Mouse (Mus musculus) thymus, adult 2 months (tissue): Measurements from ENCODE around the gene Rapgefl1. TPM values are rescaled to one million over a fixed set of nuclear protein-coding genes. Genes with fewer than 3 reads are reported as not detected.

ENCODE experiments used
- DNase-seq: peaks from one replicate; pipeline ENCODE4 v3.0.0; 2021
- H3K27ac ChIP-seq: fragments of 200-500 bp; 2 replicates; pipeline ENCODE4 v1.5.1; 2012; ENCODE audit warnings: low read length, control low read depth; ENCODE audit not compliant: control insufficient read depth, insufficient read depth
- H3K27me3 ChIP-seq: fragments of 200-500 bp; 2 replicates; pipeline ENCODE4 v1.6.1; 2012; ENCODE audit warnings: mild to moderate bottlenecking, low read length, moderate library complexity, mixed read lengths; ENCODE audit not compliant: control insufficient read depth, insufficient read depth
- H3K36me3 ChIP-seq: fragments of 200-500 bp; 2 replicates; pipeline ENCODE4 v1.6.1; 2012; ENCODE audit warnings: mild to moderate bottlenecking, low read length, moderate library complexity; ENCODE audit not compliant: control insufficient read depth, insufficient read depth
- H3K4me1 ChIP-seq: fragments of 200-500 bp; replicated peaks from 2 replicates; pipeline ENCODE4 v1.6.1; 2012; ENCODE audit warnings: low read length; ENCODE audit not compliant: control insufficient read depth, insufficient read depth
- H3K4me3 ChIP-seq: fragments of 200-500 bp; 2 replicates; pipeline ENCODE4 v1.5.1; 2012; ENCODE audit warnings: mild to moderate bottlenecking, low read length, control low read depth, moderate library complexity; ENCODE audit not compliant: control insufficient read depth, insufficient read depth
- CTCF ChIP-seq: fragments of 200-500 bp; IDR thresholded peaks from 2 replicates; pipeline ENCODE4 v1.5.1; 2012; ENCODE audit warnings: mild to moderate bottlenecking, control low read depth, low read length, moderate library complexity, borderline replicate concordance; ENCODE audit not compliant: control insufficient read depth, poor library complexity, insufficient read depth; ENCODE audit errors: extremely low read depth
- POLR2A ChIP-seq: fragments of 200-500 bp; IDR thresholded peaks from 2 replicates; pipeline ENCODE4 v1.6.1; 2012; ENCODE audit warnings: mild to moderate bottlenecking, low read length, control low read depth, moderate library complexity; ENCODE audit not compliant: control insufficient read depth, poor library complexity, insufficient read depth; ENCODE audit errors: extremely low read depth
- WGBS: fragments of 180-500 bp; shearing (Covaris S2); methylation state at CpG from one replicate; pipeline ENCODE4 v1.1.7; 2018; 5-methylcytosine and 5-hydroxymethylcytosine counted together
- polyA plus RNA-seq: library from polyadenylated mRNA; depleted of rRNA; stranded (reverse); fragments of >200 nt; gene quantifications from 2 replicates; pipeline ENCODE4 v1.2.3, GENCODE M21; 2012; rRNA removed

Rapgefl1 gene
- polyA plus RNA-seq, 1 experiment = 8.5 TPM

- Histone ChIP-seq H3K36me3 (peaks cover 61% of the 10 kb centered on the region), H3K27ac (no peak overlapping the region), H3K4me3 (no peak overlapping the region), H3K27me3 (no peaks in the 10 kb centered on the region), H3K4me1 (no peaks in the 10 kb centered on the region)
- DNase-seq = no peak
- 93% methylated on average over 5 of the region's 5 CpGs for WGBS
- TF ChIP-seq CTCF (no peak), POLR2A (no peak)
Measured at GRCm38 (mm10) chr11:98892426-98892825, 55.8 kb downstream of the Rapgefl1 start.

DNA sequence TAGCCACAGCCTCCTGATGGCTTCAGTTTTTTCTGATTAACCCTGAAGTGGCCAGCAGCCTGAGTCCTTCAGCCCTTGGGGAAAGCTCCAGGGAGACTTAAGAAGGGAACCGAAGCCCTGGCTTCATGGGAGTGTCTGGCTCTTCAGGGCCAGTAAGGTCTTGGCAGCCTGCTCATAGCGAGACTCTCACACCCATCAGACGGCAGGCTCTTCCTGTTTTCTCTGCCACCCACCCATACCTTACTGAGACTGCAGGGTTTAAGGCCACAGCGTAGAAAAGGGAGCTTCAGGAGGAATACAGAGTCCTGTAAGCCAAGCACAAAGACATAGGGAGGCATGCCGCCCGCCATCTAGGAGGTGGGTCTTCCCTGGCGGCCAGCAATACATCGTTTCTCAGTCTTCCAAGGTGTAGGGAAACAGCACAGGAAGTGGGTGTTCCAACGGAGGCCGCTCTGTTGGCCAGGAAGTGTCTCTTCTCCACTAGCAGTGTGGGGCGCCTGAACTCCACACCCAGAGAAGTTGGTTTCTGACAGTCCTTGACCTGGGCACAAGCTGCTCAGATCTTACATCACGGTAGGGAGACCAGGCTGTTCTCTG, 64.0 kb downstream of the Rapgefl1 start:
- no peak for TF ChIP-seq POLR2A
- no peak for TF ChIP-seq CTCF
- Histone ChIP-seq H3K27me3 (no peaks in the 10 kb centered on the region), H3K36me3 (peaks cover 39% of the 10 kb centered on the region), H3K27ac (peak overlapping the region; percentile 68), H3K4me3 (peak overlapping the region; percentile 28), H3K4me1 (peaks cover 9% of the 10 kb centered on the region)
- 12% methylated on average over 12 of the region's 12 CpGs for WGBS
- DNase-seq = peak; percentile 43

- Histone ChIP-seq H3K27ac (no peak overlapping the region), H3K4me1 (peaks cover 9% of the 10 kb centered on the region), H3K36me3 (peaks cover 20% of the 10 kb centered on the region; the same call in 1 of the 2 replicates), H3K4me3 (no peak overlapping the region), H3K27me3 (no peaks in the 10 kb centered on the region)
- TF ChIP-seq CTCF (no peak), POLR2A (no peak)
- 98% methylated on average over 10 of the region's 10 CpGs for WGBS
- no peak for DNase-seq
Measured at GRCm38 (mm10) chr11:98902621-98903245, 66.1 kb downstream of the Rapgefl1 start.

Other genes starting within 250 kb of the Rapgefl1 start
- gene Ormdl3, start 249.4 kb upstream of the Rapgefl1 start, polyA plus RNA-seq = 66.8 and 74.6 TPM in 2 replicates
- not detected in 2 replicates for gene Lrrc3c, start 238.5 kb upstream of the Rapgefl1 start, polyA plus RNA-seq
- gene Gm12355, start 211.1 kb upstream of the Rapgefl1 start, polyA plus RNA-seq = not detected in 2 replicates
- gene Gsdma3, start 210.4 kb upstream of the Rapgefl1 start, polyA plus RNA-seq = 0.74 and 1.1 TPM in 2 replicates
- 0.17 and 0.81 TPM in 2 replicates for gene Gsdma2, start 190.0 kb upstream of the Rapgefl1 start, polyA plus RNA-seq
- 0.71 and 0.75 TPM in 2 replicates for gene Gsdma, start 172.4 kb upstream of the Rapgefl1 start, polyA plus RNA-seq
- gene Psmd3, start 154.2 kb upstream of the Rapgefl1 start, polyA plus RNA-seq = 293 and 303 TPM in 2 replicates
- gene Csf3, start 135.5 kb upstream of the Rapgefl1 start, polyA plus RNA-seq = 0.14 and 0.22 TPM in 2 replicates
- gene Med24, start 107.3 kb upstream of the Rapgefl1 start, polyA plus RNA-seq = 179 and 196 TPM in 2 replicates
- gene Thra, start 96.1 kb upstream of the Rapgefl1 start, polyA plus RNA-seq = 36.8 and 41.5 TPM in 2 replicates
- 34.4 and 37.7 TPM in 2 replicates for gene Nr1d1, start 61.5 kb upstream of the Rapgefl1 start, polyA plus RNA-seq
- gene Msl1, start 41.3 kb upstream of the Rapgefl1 start, polyA plus RNA-seq = 50.3 and 66.0 TPM in 2 replicates
- 66.5 and 72.2 TPM in 2 replicates for gene Casc3, start 31.9 kb upstream of the Rapgefl1 start, polyA plus RNA-seq
- 23.9 and 30.3 TPM in 2 replicates for gene Wipf2, start 26.9 kb downstream of the Rapgefl1 start, polyA plus RNA-seq
- gene Cdc6, start 71.0 kb downstream of the Rapgefl1 start, polyA plus RNA-seq = 8.4 and 12.2 TPM in 2 replicates
- gene Rara, start 91.0 kb downstream of the Rapgefl1 start, polyA plus RNA-seq = 63.5 and 74.1 TPM in 2 replicates
- gene Gjd3, start 146.2 kb downstream of the Rapgefl1 start, polyA plus RNA-seq = 1.3 and 1.9 TPM in 2 replicates
- 59.2 and 85.6 TPM in 2 replicates for gene Top2a, start 187.4 kb downstream of the Rapgefl1 start, polyA plus RNA-seq
- gene Igfbp4, start 204.5 kb downstream of the Rapgefl1 start, polyA plus RNA-seq = 176 and 220 TPM in 2 replicates